Mouse (Mus musculus) liver, adult 2 months (tissue): Measurements from ENCODE around the gene Kcnab1. TPM values are rescaled to one million over a fixed set of nuclear protein-coding genes. Genes with fewer than 3 reads are reported as not detected.

Source experiments
- DNase-seq: peaks from one replicate; pipeline ENCODE4 v3.0.0-alpha.2; 2011; ENCODE audit warnings: low read depth, low spot score; ENCODE audit errors: extremely low read depth
- H3K27ac ChIP-seq: fragments of 200-500 bp; replicated peaks from 2 replicates; pipeline ENCODE4 v1.5.1; 2012; ENCODE audit warnings: low read depth, mild to moderate bottlenecking, control low read depth, inconsistent platforms, low read length; ENCODE audit not compliant: insufficient read depth
- H3K27me3 ChIP-seq: fragments of 200-500 bp; 2 replicates; pipeline ENCODE4 v1.6.1; 2012; ENCODE audit warnings: mild to moderate bottlenecking, moderate library complexity, low read length, inconsistent platforms; ENCODE audit not compliant: control insufficient read depth, insufficient read depth
- H3K36me3 ChIP-seq: fragments of 200-500 bp; 2 replicates; pipeline ENCODE4 v1.6.1; 2012; ENCODE audit warnings: low read length, inconsistent platforms; ENCODE audit not compliant: control insufficient read depth, insufficient read depth
- H3K4me1 ChIP-seq: fragments of 200-500 bp; 2 replicates; pipeline ENCODE4 v1.6.1; 2011; ENCODE audit warnings: low read length; ENCODE audit not compliant: control insufficient read depth, insufficient read depth
- H3K4me3 ChIP-seq: fragments of 200-500 bp; 2 replicates; pipeline ENCODE4 v1.5.1; 2011; ENCODE audit warnings: low read depth, mild to moderate bottlenecking, control low read depth, low read length, moderate library complexity; ENCODE audit not compliant: insufficient read depth
- H3K79me2 ChIP-seq: fragments of 200-500 bp; 2 replicates; pipeline ENCODE4 v1.6.1; 2012; ENCODE audit warnings: inconsistent platforms, mild to moderate bottlenecking, low read length, moderate library complexity; ENCODE audit not compliant: control insufficient read depth, insufficient read depth
- H3K9ac ChIP-seq: fragments of 200-500 bp; 2 replicates; pipeline ENCODE4 v1.6.1; 2012; ENCODE audit warnings: low read depth, mild to moderate bottlenecking, control low read depth, inconsistent platforms, low read length
- CTCF ChIP-seq: fragments of 200-500 bp; IDR thresholded peaks from 2 replicates; pipeline ENCODE4 v1.5.1; 2011; ENCODE audit warnings: low read depth, low read length, control low read depth
- POLR2A ChIP-seq: fragments of 200-500 bp; IDR thresholded peaks from 2 replicates; pipeline ENCODE4 v1.6.1; 2011; ENCODE audit warnings: low read length, control low read depth; ENCODE audit not compliant: insufficient read depth; ENCODE audit errors: extremely low read depth
- WGBS: fragments of 180-500 bp; shearing (Covaris S2); methylation state at CpG from one replicate; pipeline ENCODE4 v1.1.7; 2018; 5-methylcytosine and 5-hydroxymethylcytosine counted together
- polyA plus RNA-seq: library from polyadenylated mRNA; depleted of rRNA; stranded (reverse); fragments of >200 nt; gene quantifications from 2 replicates; pipeline ENCODE4 v1.2.3, GENCODE M21; 2012
- total RNA-seq: library from RNA; depleted of rRNA; stranded (reverse); fragments of >200 nt; gene quantifications from 2 replicates; pipeline ENCODE4 v1.2.3, GENCODE M21; 2014

Kcnab1 gene
- total and polyA plus RNA-seq, 2 experiments = 0.06 to 0.28 TPM

DNA sequence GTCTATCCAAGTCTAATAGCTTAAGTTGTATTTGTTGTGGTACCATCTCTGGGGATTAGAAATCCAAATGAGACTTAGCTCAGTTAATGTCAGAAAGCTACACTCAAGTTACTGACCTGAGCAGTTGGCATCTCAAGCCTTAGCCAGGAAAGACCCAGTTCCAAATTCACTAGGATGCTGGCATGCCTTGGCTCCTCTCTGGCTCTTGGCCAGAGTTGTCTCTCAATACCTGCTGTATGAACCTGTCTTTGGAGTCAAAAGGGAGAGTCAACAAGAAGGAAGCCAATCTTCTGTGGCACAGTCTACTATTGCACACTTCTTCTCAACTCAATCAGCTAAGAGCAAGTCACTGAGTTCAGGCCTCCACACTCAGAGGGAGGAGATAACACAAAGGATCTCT lies 67.7 kb downstream of the Kcnab1 start:
- H3K79me2 ChIP-seq = no peaks in the 10 kb centered on the region
- H3K9ac ChIP-seq = no peak overlapping the region
- H3K4me3 ChIP-seq = no peak overlapping the region
- no peak for DNase-seq
- no peaks in the 10 kb centered on the region for H3K27me3 ChIP-seq
- no peak overlapping the region for H3K27ac ChIP-seq
- H3K36me3 ChIP-seq = no peaks in the 10 kb centered on the region
- no peaks in the 10 kb centered on the region for H3K4me1 ChIP-seq
- TF ChIP-seq POLR2A (no peak), CTCF (no peak)

DNA sequence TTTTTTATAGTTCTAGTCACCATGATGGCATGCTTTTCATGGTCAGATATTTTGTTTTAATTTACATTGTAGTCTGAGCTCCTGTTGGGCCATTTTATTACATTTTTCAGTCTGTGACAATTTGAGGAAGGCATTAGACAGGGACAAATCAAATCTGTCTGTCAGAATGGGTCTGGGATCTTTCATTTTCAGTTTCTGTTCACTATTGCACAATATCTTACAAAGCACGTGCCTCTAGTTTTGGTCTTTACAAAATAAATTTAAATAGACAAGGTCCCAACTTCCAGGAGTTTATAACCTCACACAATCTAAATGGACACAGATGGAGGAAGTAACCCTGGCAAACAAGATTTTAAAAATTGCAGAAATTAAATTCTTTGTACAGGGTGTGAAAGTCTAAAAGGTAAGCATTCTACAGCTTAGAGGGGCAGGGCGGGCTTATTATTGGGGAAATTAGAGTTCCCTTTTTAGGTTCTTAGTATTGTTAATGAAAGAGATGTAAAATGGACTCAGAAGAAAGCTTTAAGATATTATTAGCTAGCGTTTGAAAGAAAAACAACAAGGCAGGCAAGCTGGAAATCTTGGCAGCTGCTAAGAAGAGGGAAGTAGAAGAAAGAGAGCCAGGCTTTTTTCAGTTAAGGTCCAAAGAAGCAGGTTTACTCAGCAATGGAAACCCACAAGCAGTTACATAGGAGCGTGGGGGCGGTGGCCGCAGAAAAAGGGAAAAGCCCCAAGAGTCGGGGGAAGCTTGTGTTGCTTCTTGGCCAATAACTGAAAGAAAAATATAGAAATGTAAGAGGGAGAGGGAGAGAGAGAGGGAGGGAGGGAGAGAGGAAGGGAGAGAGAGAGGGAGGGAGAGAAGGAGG lies 78.9 kb downstream of the Kcnab1 start:
- Histone ChIP-seq H3K36me3 (no peaks in the 10 kb centered on the region), H3K27me3 (no peaks in the 10 kb centered on the region), H3K27ac (no peak overlapping the region), H3K4me1 (no peaks in the 10 kb centered on the region), H3K79me2 (no peaks in the 10 kb centered on the region), H3K4me3 (no peak overlapping the region), H3K9ac (no peak overlapping the region)
- TF ChIP-seq POLR2A = no peak
- TF ChIP-seq CTCF = no peak
- DNase-seq = peak; percentile 29
- 67% methylated on average over 7 of the region's 7 CpGs for WGBS

DNA sequence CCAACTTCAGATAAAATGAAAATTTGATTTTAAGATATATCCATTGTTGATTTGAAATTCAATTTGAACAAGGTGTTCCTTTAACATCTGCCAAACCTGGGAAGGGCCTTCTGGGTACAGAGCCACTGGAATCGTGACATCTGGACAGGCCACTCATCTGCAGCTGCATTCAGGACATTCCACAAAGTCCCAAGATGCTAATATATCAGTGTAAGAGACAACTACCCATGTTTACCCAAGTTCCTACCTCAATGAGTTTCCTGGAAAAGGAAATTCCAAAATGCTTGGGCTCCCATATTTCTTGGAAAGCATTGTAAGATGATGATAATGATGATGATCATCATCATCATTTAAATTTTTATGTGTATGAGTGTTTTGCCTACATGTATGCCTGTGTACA lies 91.4 kb downstream of the Kcnab1 start:
- no peaks in the 10 kb centered on the region for H3K27me3 ChIP-seq
- no peaks in the 10 kb centered on the region for H3K79me2 ChIP-seq
- 82% methylated on average over 1 of the region's 1 CpGs for whole genome bisulfite sequencing

GRCm38 (mm10) chr3:65203361-65204117 lies 94.4 kb downstream of the Kcnab1 start:
- no peak overlapping the region for H3K4me3 ChIP-seq
- no peak overlapping the region for H3K9ac ChIP-seq
- no peaks in the 10 kb centered on the region for H3K27me3 ChIP-seq
- H3K27ac ChIP-seq = no peak overlapping the region
- no peaks in the 10 kb centered on the region for H3K4me1 ChIP-seq
- no peaks in the 10 kb centered on the region for H3K36me3 ChIP-seq
- DNase-seq = no peak
- no peaks in the 10 kb centered on the region for H3K79me2 ChIP-seq
- no peak for TF ChIP-seq CTCF
- WGBS = 58% methylated on average over 8 of the region's 8 CpGs

More for the DNA sequence above, 91.4 kb downstream of the Kcnab1 start:
- Histone ChIP-seq H3K4me1 (no peaks in the 10 kb centered on the region), H3K9ac (no peak overlapping the region), H3K36me3 (no peaks in the 10 kb centered on the region), H3K27ac (no peak overlapping the region), H3K4me3 (no peak overlapping the region)
- no peak for DNase-seq
- TF ChIP-seq CTCF (no peak), POLR2A (no peak)

- H3K27me3 ChIP-seq = no peaks in the 10 kb centered on the region
- DNase-seq = no peak
- no peaks in the 10 kb centered on the region for H3K79me2 ChIP-seq
- H3K9ac ChIP-seq = no peak overlapping the region
- 82% methylated on average over 6 of the region's 6 CpGs for WGBS
- H3K27ac ChIP-seq = no peak overlapping the region
- no peak overlapping the region for H3K4me3 ChIP-seq
- no peaks in the 10 kb centered on the region for H3K36me3 ChIP-seq
- H3K4me1 ChIP-seq = no peaks in the 10 kb centered on the region
- no peak for TF ChIP-seq CTCF
- TF ChIP-seq POLR2A = no peak
Measured at GRCm38 (mm10) chr3:65204356-65205075, 95.3 kb downstream of the Kcnab1 start.
